Mouse (Mus musculus): Measurements from ENCODE around the gene Nmnat3.
A peak's percentile ranks its signal among the peaks of the same experiment; 100 is the strongest.

Nmnat3 gene

GRCm38 (mm10) chr9:98311316-98311965 is 24.2 kb downstream of the Nmnat3 start:
- DNase-seq (ENCODE audit: low spot score in 2 of 2): no peak

- DNase-seq (ENCODE audit: low spot score in 2 of 2): no peak
Observed at GRCm38 (mm10) chr9:98312622-98313374, 25.6 kb downstream of the Nmnat3 start.

- no peak for DNase-seq (ENCODE audit: low spot score in 2 of 2)
Observed at GRCm38 (mm10) chr9:98313587-98313986, 26.4 kb downstream of the Nmnat3 start.

DNA sequence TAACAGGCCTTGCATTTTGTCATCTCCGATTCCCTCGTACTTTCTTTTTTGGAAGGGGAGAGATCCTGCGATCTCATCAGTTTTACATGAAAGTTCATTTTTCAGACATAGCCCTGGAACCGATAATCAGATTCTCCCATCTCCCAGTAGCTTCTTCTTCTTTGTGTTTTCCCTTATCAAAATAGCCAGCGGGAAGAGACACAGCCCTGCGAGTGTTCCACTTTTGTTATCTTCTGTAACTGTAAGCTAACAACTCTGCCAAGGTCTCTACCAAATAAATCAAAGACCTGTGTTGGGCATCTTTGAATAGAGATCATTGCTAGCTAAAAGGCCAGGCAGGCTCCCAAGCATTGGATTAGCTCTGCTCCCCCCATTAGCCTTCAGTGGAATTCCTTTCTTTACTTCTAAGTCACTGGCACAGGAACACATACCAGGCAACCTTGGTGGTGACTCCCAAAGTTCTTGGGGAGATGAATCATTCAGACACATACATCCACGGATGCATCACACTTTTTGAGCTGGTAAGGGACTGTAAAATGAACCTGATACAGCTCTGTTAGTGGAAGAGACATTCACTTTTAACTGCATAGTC is 26.9 kb downstream of the Nmnat3 start:
- DNase-seq (ENCODE audit: low spot score in 2 of 2): no peak

DNA sequence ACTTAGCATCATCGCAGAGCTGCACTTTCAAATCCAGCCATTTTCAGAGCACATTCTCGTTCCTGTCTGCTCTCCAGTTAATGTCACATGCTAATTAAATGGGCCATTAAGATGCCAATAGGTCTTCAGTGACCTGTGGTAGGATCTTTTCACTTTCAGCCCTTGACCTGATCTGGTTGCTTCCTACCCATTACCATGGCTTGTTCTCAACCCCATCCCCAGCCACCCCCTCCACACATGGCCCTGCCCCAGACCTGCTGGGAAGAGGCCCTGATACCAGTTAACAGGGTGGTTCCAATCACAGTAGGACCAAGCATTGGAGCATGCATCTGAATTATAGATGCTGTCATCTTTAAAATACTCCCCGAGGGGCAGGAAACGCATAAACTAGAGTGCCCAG is 30.7 kb downstream of the Nmnat3 start:
- DNase-seq (ENCODE audit: low spot score in 2 of 2): no peak

DNA sequence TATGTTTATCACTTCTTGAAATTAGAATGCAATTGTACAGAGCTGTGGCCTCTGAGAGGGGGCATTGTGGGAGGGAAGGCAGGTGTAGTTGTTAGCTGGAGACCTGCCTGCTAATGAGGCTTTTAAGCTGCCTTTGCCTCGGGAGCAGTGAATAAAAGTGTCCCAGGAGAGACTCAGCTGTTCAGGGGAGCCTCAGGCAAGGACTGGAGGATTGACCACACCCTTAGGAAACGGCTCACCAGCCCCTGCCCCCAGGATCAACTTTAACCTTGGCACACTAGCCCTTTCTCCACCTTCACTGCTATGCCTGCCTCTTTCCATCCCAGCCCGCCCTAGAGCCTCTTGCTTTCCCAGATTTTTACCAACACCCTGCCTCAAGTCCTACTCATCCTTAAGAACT is 31.6 kb downstream of the Nmnat3 start:
- DNase-seq (ENCODE audit: low spot score in 2 of 2): no peak

- DNase-seq (ENCODE audit: low spot score in 2 of 2): no peak
Observed at GRCm38 (mm10) chr9:98320785-98321184, 33.5 kb downstream of the Nmnat3 start.

DNA sequence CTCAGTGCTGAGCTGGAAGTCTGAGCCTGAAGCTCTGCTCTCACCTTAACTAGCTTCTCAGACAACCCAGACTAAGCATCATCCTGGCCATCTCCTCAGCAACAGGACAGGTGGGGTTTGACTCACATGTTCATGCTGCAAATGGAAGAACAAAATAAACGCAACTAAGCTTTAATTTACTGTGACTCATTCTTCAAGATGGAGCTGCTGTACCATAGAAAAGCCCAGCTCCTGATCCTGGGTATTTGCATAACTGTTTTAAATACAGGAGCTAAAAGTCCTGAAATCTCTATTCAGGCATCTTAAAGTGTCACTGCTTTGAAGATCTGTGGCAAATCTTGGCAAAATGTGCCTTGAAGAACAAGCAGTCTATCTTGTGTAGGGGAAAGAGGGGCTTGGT is 38.9 kb downstream of the Nmnat3 start:
- peak in 1 of 2 experiments; percentile 23 for DNase-seq (ENCODE audit: low spot score in 2 of 2)

DNA sequence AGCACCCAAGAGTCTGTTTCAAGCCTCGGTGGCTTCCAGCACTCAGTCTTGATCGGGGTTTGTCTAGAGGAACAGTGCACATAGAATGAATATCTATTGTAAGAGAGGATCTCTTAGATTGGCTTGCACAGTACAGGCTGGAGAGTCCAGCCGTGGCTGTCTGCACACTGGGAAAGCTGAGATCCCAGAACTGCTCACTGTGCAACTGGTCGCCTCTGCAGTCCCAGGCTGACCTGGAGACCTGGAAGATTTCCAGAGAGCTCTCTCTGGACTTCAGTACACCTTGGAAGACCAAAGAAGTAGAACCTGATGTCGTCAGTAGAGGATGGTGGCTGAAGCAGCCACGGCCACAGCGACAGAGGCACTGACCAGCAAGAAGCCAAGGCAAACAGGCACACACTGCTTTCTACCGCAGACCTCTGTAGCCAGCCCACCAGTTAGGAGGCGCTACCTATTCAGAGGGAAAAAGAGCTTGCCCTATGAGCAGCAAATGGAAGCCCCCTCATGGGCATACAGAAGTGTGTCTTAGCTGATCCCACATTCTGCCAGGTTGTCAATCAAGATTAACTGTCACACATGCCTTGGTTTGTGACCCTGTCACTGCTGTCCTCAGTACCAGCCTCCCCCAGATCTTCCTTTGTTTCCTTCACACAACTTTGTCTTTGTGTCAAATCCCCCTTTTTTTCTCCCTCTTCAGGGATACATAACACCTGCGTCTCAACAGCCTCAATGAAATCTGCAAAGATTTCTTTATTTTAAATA is 41.4 kb downstream of the Nmnat3 start:
- DNase-seq (ENCODE audit: low spot score in 2 of 2): no peak

DNA sequence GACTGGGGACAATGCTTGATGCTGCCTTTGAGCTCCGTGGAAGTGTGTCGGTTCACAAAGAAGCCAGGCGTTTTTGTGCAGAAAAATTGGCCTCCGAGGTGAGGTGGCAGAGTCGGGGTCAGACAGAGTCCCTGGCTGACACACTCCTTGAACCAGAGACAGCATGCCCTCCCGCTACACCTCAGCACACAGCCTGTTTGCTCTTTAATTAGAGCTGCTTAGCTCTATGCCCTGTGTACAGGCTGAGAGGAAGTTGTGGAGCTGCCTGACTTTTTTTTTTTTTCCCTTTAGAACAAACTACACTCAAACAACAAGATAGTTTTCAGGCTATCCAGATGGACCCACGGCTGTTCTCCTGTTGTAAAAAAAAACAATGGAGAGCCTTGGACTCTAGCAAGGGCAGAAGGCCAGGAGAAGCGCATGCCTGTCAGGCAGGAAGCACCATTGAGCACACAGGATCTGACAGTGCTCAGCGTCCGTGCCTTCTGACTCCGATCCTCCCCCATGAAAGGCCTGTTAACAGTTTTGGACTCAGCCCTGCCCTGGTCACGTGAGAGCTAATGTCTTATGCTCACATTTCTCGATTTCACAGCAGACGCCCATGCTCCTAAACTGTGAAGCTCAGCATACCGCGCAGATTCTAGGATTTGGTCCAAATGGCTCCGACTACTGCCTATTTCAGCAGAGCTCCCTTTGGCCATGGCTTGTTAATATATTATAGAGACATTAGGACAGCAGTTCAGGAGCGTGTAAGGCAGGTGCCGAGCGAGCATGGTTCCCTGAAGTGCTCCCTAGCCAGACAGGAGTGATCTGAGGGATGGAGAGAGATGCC is 42.3 kb downstream of the Nmnat3 start:
- DNase-seq (ENCODE audit: low spot score in 2 of 2): peak in 1 of 2 experiments; percentile 64

GRCm38 (mm10) chr9:98333219-98333754 is 46.1 kb downstream of the Nmnat3 start:
- no peak for DNase-seq (ENCODE audit: low spot score in 2 of 2)

DNA sequence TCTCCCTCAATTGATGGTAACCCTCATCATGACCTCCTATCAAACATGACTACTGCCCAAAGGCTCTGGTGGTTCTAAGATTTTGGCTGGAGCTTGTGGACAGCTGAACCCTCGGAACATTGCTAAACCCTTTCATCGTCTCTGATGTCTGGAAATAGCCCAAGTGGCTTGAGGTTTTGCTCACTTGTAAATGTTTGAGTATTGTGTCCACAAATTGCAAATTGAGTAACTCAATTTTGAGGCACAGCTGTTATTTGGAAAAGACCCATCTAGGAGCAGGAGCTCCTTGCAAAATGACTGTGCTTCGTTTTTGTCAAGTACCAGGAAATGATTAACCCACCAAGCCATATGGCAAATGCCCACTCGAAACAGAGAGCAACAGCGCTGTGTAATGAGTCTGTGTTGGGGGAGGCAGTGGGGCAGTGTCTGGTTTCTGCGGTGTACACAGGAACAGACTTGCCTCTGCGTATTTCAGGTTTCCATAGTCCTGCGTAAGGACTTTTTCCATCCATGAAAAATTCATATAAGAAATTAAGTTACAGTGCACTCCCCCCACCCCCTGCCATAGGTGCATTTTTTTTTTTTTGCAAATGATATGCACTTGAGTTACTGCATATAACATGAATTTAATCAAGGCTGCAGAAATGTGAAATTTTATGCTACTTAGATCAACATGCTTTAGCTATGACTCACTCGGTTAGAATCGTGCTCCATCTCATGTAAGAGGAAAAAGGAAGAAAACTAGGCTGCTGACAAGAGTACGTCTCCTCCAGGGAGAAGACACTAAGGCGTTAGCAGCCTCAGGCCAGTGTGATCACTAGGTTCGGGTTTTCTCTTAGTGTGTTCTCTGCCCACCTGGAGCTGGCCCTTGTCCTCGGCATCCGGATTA is 50.9 kb downstream of the Nmnat3 start:
- DNase-seq (ENCODE audit: low spot score in 2 of 2): peak in 1 of 2 experiments; percentile 56

DNA sequence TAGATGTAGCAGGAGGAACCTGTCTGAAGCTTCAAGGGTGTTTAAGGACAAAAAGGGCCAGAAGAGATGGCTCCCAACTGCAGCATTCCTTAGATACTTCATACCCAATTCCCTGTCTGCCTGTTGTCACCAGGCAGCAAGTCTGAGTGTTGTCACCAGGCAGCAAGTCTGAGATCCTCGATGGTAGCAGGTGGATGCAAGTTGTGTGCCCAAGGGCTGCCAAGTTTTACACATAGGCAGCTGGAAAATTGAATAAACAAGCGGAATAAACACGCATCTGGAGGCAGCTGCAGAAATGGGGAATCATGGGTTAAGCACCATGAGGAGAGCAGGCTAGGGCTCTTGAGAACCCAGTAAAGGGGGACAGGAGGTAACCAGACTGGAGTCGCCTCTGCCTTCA is 52.7 kb downstream of the Nmnat3 start:
- no peak for DNase-seq (ENCODE audit: low spot score in 2 of 2)

GRCm38 (mm10) chr9:98340427-98340826 is 53.2 kb downstream of the Nmnat3 start:
- DNase-seq (ENCODE audit: low spot score in 2 of 2): no peak

DNA sequence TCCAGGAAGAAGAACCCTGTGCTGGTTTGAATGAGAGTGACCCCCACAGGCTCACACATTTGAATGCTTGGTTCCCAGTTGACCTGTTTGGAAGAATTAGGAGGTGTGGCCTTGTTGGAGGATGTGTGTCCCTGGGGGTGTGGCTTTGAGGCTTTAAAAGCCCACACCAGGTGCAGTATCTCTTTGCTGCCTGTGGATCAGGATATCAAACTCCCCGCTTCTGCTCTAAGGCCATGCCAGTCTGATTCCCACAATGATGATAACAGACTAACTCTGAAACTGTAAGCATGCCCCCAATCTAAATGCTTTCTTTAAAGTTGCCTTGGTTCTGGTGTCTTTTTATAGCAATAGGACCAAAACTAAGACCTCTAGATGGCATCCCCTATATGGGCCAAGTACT is 58.6 kb downstream of the Nmnat3 start:
- no peak for DNase-seq (ENCODE audit: low spot score in 2 of 2)

GRCm38 (mm10) chr9:98346240-98346639 is 59.0 kb downstream of the Nmnat3 start:
- DNase-seq (ENCODE audit: low spot score in 2 of 2): no peak

DNA sequence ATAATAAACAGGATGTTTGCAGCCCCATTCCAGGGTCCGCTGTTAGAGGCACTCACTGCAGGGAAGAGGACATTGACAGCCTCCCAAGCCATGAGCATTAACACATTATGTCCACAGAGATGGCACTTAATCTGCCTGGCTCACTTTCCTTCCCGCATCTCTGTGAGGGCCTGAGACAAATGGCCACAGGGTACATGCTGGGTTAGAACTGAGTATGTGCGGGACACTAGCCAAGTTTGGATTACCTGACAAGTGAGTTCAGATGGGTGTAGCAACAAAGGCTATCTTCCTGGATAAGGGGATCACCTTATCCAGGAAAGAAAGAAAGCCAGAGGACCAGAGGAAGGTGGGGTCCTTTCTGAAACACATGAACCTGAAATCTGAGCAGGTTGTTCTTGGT is 59.8 kb downstream of the Nmnat3 start:
- no peak for DNase-seq (ENCODE audit: low spot score in 2 of 2)

DNA sequence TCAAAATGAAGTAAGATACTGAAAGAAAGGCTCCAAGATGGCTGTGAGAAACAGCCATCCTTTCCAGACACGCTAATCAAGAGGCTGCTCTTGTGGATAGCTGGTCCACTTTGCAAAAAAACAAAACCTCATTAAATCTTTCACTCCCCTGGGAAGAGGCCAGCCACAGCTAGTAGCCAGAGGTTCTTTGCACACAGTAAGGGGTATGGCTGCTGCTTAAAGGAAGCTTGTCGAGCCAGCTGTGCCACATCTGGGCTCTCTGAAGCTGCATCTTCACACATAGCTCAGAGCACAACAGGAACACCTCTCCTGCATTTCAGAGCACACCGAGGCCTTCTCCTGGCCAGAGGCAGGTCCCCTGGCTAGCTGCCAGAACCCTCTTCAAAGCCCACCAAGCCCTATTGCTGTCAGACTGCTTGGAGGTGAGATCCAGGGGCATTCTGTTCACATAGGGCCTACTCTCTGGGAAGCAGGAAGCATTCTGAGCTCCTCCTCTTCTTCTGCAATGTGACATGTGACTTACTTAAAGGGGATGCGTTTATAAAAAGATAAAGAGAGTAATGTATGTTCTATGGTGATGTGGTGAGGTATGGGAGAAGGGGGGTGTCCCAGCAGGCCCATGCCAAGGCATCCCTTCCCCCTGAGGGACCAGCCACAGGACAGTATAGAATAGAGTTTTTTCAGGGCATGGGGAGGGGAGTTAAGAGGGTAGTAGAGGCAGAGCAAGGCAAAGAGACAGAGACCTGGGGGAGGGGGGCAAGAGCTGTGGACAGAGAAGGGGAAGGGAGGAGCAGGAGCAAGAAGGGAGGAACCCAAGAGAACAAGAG is 63.3 kb downstream of the Nmnat3 start:
- DNase-seq (ENCODE audit: low spot score in 2 of 2): no peak

DNA sequence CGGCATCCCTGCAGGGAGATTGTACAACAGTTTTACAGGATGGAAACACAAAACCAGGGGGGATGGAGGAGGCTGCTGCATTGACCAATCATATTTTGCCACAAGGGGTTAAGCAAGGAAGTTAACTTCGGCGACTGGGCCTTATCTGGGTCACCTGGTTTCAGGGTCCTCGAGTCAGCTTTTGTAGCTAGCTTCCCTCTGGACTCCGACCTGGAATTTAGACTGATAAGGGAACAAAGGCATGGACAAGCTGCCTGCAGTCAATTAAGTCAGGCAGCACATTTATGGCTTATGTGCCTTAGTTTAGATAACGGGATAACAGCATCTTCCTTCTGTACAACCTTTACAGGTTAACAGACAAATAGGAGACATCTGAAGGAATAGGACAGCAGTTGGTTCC is 65.1 kb downstream of the Nmnat3 start:
- no peak for DNase-seq (ENCODE audit: low spot score in 2 of 2)
